Mouse (Mus musculus): ENCODE data around the gene Myl9.
"Not testable (repeated sequence)": the region's sequence is repeated elsewhere in the genome, so short reads cannot be mapped to it uniquely, and the experiment has no call there.

Myl9 gene

GRCm38 (mm10) chr2:156784016-156784585, 8.9 kb downstream of the Myl9 start:
- DNase-seq (ENCODE audit: low spot score in 2 of 2): no peak

- DNase-seq (ENCODE audit: low spot score in 2 of 2): no peak
Observed at GRCm38 (mm10) chr2:156784891-156785290, 9.7 kb downstream of the Myl9 start.

GRCm38 (mm10) chr2:156786369-156786768, 11.1 kb downstream of the Myl9 start:
- DNase-seq (ENCODE audit: low spot score in 2 of 2): not testable (repeated sequence)

GRCm38 (mm10) chr2:156787090-156787775, 12.0 kb downstream of the Myl9 start:
- DNase-seq (ENCODE audit: low spot score in 2 of 2): no peak

- no peak for DNase-seq (ENCODE audit: low spot score in 2 of 2)
Observed at GRCm38 (mm10) chr2:156787776-156788105, 12.5 kb downstream of the Myl9 start.

GRCm38 (mm10) chr2:156788836-156789235, 13.6 kb downstream of the Myl9 start:
- DNase-seq (ENCODE audit: low spot score in 2 of 2): no peak

- no peak for DNase-seq (ENCODE audit: low spot score in 2 of 2)
Observed at GRCm38 (mm10) chr2:156798516-156798915, 23.3 kb downstream of the Myl9 start.

- DNase-seq (ENCODE audit: low spot score in 2 of 2): no peak
Observed at GRCm38 (mm10) chr2:156801045-156801444, 25.8 kb downstream of the Myl9 start.

GRCm38 (mm10) chr2:156802116-156802515, 26.9 kb downstream of the Myl9 start:
- DNase-seq (ENCODE audit: low spot score in 2 of 2): not testable (repeated sequence)

- DNase-seq (ENCODE audit: low spot score in 2 of 2): no peak
Observed at GRCm38 (mm10) chr2:156803698-156804372, 28.6 kb downstream of the Myl9 start.

- DNase-seq (ENCODE audit: low spot score in 2 of 2): no peak
Observed at GRCm38 (mm10) chr2:156804589-156804988, 29.4 kb downstream of the Myl9 start.

- no peak for DNase-seq (ENCODE audit: low spot score in 2 of 2)
Observed at GRCm38 (mm10) chr2:156806886-156807285, 31.7 kb downstream of the Myl9 start.

GRCm38 (mm10) chr2:156809579-156809978, 34.4 kb downstream of the Myl9 start:
- DNase-seq (ENCODE audit: low spot score in 2 of 2): peak; percentile 18 to 19

- no peak for DNase-seq (ENCODE audit: low spot score in 2 of 2)
Observed at GRCm38 (mm10) chr2:156810716-156811115, 35.5 kb downstream of the Myl9 start.

GRCm38 (mm10) chr2:156811556-156811955, 36.3 kb downstream of the Myl9 start:
- DNase-seq (ENCODE audit: low spot score in 2 of 2): no peak

- no peak for DNase-seq (ENCODE audit: low spot score in 2 of 2)
Observed at GRCm38 (mm10) chr2:156814344-156814801, 39.2 kb downstream of the Myl9 start.

- DNase-seq (ENCODE audit: low spot score in 2 of 2): no peak
Observed at GRCm38 (mm10) chr2:156814893-156815292, 39.7 kb downstream of the Myl9 start.

GRCm38 (mm10) chr2:156815412-156815811, 40.2 kb downstream of the Myl9 start:
- DNase-seq (ENCODE audit: low spot score in 2 of 2): no peak

- no peak for DNase-seq (ENCODE audit: low spot score in 2 of 2)
Observed at GRCm38 (mm10) chr2:156816116-156816515, 40.9 kb downstream of the Myl9 start.

- DNase-seq (ENCODE audit: low spot score in 2 of 2): not testable (repeated sequence)
Observed at GRCm38 (mm10) chr2:156825128-156825527, 49.9 kb downstream of the Myl9 start.

Data from spleen, postnatal 36 days (tissue).